Mouse (Mus musculus) layer of hippocampus, adult 9-11 months (tissue): Measurements from ENCODE around the gene Tpi1.
"Not testable (repeated sequence)": the region's sequence is repeated elsewhere in the genome, so short reads cannot be mapped to it uniquely, and the experiment has no call there.

Source experiments
- DNase-seq: peaks from one replicate; pipeline ENCODE4 v3.0.0; 2022

Tpi1 gene

DNA sequence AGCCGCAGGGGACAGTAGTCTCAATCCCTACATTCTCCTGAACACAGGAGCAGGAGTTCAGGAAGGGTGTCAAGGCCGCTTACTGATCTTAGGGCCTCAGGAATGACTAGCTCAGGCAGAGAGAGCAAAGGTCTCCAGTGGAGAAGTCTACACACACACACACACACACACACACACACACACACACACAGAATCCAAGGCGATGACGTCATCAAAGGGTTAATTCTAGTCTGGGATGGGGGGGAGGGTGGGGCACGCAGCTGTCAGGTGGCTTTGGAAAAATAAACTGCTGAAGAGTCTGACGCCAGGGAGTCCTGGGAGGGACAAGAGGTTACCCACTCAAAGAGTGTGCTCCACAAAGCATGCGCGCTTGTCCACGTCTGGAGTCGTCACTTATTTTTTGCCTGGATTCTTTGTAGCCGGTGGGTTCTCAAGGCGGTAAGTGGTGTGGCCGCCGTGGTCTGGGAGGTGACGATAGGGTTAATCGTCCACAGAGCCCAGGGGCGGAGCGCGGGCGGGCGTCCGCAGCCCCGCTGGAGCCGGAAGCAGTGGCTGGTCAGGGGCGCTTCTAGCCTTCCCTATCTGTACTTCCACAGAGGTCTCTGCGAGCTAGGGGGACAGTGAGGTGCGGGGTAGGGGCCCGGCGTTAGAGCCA is 5.6 kb downstream of the Tpi1 start, which contains the start of gene Spsb2:
TSS of gene Spsb2 (plus strand) at position 304 of the 655 bp plus-strand sequence.
- peak; percentile 54 for DNase-seq

GRCm38 (mm10) chr6:124807986-124808357 is 6.1 kb downstream of the Tpi1 start:
- DNase-seq, result peak; percentile 12

DNA sequence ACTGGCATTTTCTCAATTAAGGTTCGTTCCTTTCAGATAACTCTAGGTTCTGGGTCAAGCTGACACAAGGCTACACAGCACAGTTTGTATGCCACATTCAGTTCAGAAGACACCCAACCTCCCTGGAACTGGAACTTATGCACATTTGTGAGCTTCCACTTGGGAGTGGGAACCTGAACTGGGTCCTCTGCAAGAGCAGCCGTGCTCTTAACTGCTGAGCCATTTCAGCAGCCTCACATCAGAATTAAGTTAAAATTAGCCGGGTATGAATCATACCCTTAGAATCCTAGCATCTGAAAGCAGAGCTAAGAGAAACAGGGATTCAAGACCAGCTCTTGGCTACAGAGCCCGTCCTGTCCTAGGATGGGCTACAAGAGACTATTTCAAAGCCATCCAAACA is 6.7 kb downstream of the Tpi1 start:
- no peak for DNase-seq

DNA sequence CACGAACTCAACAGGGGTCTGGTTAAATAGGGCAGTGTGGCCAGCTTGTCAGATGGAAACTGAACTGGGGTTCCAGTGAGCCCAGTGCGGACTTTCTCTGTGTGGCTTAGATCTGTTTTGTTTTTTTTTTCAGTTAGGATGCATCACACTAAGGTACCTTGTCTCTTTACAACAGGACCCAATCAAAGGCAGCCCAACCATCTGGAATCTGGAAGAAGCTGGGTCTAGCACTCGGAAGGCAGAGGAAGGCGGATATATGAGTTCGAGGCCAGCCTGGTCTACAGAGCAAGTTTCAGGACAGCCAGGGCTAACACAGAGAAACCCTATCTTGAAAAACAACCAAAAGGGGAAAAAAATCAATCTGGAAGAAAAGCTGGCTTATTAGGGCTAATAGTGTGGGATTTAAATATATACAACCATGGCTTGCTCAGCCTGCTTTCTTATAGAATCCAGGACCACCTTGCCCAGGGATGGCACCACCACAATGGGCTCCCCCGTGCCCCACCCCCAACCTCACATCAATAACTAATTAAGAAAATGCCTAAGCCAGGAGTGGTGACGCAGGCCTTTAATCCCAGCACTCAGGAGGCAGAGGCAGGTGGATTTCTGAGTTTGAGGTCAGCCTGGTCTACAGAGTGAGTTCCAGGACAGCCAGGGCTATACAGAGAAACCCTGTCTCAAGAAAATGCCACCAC is 7.5 kb downstream of the Tpi1 start:
- no peak for DNase-seq

DNA sequence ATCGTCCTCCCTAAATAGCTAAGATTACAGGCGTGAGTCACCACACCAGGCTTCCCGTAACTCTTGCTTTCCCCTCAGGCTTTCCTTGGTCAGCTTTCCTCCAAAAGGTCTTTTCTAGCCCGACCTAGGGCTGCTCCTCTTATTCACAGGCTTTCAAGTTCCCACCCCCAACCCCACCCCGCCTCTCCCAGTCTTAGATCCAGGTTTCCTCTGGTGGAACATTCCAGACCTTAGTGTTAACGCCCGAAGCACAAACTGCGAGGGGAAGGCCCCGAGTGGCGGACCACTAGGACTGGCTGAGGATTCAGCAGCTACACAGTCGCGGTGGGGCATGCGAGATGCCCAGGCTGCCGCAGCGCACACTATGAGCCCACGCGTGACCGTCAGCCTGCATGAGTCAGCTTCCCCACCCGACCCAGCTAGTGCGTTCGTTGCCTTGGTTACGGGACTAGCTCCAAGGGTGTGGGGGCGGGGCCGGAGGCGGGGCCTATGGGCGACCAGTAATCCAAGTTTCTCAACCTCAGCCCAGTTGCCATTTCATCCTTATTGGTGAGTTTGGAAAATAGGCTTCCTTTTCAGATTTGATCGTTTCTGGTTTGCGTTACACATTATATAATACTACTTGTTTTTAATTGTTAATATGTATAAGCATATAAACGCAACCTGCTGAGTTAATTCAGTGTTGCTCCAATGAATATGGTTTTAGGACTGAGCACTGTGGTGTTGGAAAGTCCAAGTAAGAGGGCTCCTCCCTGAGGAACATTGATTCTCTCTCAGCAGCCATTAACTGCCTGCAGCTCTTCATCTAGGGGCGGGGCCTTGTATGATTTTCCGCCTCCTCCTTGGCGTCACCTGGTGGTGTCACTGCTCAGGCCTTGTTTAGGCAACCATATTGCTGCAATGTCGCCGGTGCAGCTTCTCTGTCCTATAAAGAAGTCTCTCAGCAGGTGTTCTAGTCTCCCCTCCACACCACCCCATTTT is 8.5 kb downstream of the Tpi1 start:
- DNase-seq, result peak; percentile 97

DNA sequence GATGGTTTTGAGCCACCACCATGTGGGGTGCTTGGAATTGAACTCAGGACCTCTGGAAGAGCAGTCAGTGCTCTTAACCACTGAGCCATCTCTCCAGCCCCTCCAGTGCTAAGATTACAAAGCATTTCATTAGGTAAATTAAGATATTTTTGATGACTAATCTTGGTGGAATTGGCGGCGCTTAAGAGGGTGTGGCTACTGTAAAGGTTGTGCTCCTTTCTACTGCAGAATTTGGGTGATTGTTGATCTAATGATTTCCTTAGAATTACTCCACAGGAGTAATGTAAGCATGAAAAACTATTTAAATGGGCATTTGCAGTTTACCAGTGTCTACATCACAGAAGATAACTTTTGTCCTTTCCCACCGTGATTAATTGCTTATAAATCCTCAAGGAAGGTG is 9.8 kb downstream of the Tpi1 start:
- no peak for DNase-seq

DNA sequence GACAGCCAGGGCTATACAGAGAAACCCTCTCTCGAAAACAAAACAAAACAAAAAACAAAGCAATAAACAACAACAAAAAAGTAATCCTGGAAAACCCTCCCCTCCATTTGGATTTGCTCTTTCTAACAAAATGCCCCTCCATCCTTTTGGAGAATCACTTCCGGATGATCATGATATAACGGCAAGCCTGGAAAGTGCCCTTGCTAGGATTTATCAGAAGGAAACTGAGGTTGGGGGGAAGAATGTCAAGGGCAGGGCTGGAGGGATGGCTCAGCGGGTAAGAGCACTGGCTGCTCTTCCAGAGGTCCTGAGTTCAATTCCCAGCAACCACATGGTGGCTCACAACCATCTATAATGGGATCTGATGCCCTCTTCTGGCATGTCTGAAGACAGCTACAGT is 10.4 kb downstream of the Tpi1 start:
- not testable (repeated sequence) for DNase-seq

- DNase-seq, result no peak
Measured at GRCm38 (mm10) chr6:124803061-124803460, 11.0 kb downstream of the Tpi1 start.

GRCm38 (mm10) chr6:124802400-124802799 is 11.7 kb downstream of the Tpi1 start:
- DNase-seq, result not testable (repeated sequence)

DNA sequence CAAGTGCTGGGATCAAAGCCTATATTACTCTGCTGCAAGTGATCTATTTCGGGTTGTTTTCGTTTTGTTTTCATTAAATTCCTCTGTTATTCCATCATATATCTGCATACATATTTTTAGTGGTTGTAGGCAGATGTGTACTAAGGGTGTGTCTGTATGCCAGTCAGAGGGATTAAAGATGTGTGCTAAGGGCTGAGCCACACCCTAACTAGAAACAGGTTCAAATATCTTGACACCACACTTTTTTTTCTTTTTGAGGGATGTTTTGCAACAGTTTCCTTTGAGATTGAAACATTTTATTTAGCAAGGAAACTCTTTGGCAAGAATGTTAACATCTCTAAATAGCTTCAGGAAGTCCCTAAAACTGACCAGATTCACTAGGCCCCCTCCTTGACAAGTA is 17.9 kb downstream of the Tpi1 start:
- no peak for DNase-seq

DNA sequence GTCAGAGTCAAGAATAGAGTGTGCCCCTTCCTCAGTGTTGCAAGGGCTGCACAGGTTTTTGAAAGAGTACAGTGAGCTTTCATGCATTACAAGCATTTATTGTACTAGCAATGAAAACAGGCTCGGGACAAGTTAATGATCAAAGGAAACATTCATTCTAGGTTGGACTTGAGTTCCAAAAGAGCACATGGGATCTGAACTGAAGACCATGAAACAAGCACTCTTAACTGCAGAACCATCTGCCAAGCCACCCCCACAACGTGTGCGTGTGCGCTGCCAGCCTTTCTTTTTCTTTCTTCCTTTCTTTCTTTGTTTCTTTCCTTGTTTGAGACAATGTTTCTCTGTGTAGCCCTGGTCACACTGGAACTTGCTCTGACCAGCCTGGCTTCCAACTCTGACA is 18.3 kb downstream of the Tpi1 start:
- no peak for DNase-seq

GRCm38 (mm10) chr6:124791911-124792310 is 22.2 kb downstream of the Tpi1 start:
- DNase-seq, result no peak

GRCm38 (mm10) chr6:124790121-124790520 is 24.0 kb downstream of the Tpi1 start:
- DNase-seq, result no peak

DNA sequence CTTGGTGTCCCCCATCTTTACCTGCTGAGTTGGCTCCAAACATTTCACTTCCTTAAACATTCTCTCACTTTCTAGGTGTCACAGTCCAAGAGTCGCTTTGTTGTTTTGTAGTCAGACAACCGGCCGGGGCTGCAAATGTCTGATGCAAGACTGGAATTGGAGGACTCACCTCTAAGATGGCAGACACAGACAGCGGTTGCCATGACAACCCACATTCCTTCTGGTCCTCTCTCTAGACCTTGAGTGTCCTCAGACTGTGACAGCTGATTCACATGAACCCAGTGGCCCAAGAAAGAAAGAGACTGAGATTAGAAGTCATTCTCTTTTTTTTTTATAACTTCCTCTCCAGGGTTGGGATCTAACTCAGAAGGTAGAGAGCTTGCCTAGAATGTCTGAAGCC is 24.6 kb downstream of the Tpi1 start:
- DNase-seq, result no peak

- DNase-seq, result no peak
Measured at GRCm38 (mm10) chr6:124787722-124788121, 26.4 kb downstream of the Tpi1 start.

DNA sequence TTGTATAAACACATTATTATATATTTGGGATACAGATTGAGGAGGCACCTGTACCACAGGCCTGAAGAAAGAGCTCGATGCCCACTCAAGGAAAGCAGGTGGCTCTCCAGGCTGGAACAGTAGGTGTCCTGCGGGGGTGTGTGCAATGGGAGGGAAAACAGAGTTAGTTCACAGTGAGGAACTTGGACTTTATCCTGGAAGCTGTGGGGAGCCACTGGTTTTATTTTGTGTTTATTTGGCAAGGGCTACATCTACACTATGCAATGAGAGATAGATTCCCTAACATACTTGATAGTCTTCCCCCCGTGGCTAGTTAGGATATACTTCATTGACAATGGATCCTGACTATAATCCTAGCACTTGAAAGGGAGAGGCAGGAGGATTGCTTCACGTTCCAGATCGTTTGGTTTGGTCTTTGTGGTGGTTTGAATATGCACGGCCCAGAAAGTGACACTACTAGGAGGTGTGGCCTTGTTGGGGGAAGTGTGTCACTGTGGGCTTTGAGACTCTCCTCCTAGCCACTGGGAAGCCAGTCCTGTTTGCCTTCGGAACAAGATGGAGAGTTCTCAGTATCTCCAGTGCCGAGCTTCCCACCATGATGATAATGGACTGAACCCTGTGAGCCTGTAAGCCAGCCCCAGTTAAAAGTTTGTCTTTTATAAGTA is 27.2 kb downstream of the Tpi1 start:
- no peak for DNase-seq

- DNase-seq, result no peak
Measured at GRCm38 (mm10) chr6:124782436-124782835, 31.7 kb downstream of the Tpi1 start.

DNA sequence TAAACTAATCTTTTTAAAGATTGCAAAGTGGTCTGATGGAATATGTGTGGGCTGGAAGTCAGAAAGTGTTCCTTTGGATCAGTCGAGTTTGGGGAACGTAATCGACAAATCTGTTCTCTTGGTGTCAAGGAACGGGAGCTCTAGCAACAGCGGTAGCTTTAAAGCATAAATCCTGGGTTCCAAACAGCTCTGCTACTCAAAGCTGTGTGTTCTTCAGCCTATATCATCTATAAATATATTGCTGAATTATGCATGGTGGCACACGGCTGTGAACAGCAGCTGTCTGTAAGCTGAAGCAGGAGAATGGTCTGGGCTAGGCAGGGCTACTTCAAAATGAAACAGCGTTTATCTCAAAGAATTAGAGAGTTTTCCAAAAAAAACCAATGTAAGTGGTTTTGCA is 33.2 kb downstream of the Tpi1 start:
- no peak for DNase-seq

- DNase-seq, result no peak
Measured at GRCm38 (mm10) chr6:124779984-124780416, 34.1 kb downstream of the Tpi1 start.

- DNase-seq, result no peak
Measured at GRCm38 (mm10) chr6:124779222-124779983, 34.7 kb downstream of the Tpi1 start, which contains the start of gene Lrrc23. Gene Lrrc23, minus strand, starts transcription at chr6:124779727.

DNA sequence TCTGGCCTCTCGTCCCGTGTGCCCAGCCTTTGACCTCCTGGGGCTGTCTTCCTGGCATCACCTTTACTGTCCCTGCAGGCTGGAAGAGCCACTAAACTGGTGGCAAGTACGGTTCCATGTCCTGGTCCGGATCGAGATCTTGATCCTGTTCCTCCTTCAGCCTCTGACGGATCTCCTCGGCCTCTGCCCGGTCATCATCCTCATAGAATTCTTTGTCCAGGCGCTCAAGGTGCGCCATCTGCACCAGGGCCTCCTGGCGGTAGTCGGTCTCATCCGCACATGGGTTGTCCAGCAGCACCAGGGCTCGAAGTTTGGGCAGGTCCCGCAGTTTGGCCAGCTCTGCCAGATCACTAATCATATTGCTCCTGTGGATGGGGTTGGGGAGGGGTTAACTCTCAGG is 43.6 kb downstream of the Tpi1 start:
- DNase-seq, result no peak

DNA sequence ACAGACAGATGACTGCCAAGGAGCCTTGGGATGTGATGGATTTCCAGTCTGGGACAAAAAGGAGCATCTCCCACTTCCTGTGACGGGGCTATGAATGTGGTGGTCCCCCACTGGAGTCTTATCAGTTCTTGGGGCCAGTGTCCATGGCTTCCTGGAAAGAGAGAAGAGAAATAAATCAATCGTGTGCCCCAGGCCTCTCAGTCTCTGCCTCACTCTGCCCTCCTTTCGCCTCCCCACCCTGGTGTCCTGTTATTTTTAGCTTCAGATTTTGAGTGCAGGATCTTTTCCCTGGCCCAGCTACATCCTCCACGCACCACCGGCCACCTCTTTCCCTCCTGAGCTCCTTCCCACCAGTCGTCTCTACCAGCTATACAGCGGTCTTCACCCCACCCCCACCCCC is 44.1 kb downstream of the Tpi1 start:
- no peak for DNase-seq
